Mouse (Mus musculus) embryonic fibroblast, embryonic 13.5 days (primary cell): ENCODE measurements around the gene Tmem45a.

Source experiments
- CTCF ChIP-seq: IDR thresholded peaks from 2 replicates; pipeline ENCODE4 v1.5.1; 2011; ENCODE audit warnings: mild to moderate bottlenecking, control low read depth, low read length, moderate library complexity, borderline replicate concordance; ENCODE audit not compliant: insufficient read depth
- POLR2A ChIP-seq: IDR thresholded peaks from 2 replicates; pipeline ENCODE4 v1.6.1; 2011; ENCODE audit warnings: low read depth, mild to moderate bottlenecking, control low read depth, low read length, moderate library complexity

DNA sequence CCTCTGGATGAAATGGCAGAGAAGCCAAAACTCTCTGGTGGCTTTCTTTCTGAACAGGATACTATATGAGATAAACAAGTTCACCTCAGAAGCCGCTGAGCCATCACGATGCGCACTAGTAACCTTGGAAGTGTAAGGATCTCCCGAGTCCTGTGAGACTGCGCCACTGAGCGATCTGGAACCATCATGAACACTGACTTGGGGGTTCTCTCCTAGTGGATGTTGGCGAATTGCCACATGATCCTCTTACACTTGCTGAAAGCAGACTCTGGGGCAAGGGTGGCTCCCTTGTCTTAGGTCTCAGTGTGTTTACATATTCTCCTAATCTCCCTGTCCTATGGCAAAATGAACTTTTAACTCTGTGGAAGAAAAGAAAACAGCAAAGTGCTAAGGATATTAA is 85.0 kb downstream of the Tmem45a start:
- TF ChIP-seq CTCF, result no peak
- TF ChIP-seq POLR2A, result no peak
